ENCODE assay signal across 31 mouse cellular contexts in the genomic region with DNA sequence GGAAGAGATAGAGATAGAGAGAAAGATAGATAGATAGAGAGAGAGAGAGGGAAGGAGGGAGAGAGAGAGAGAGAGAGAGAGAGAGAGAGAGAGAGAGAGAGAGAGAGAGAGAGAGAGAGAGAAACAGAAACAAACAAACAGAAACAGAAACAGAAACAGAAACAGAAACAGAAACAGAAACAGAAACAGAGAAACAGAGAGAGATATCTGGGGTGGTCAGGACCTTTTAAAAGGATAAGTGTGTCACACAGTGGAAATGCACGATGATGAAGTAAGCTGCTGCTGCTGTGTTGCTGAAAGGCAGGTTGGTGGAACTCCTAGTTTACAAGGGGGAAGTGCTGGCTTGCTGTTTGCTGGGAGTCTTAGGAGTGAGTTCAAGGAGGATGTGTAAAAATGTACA.
"Had no signal": no experiment of that assay in that cellular context is flagged by ENCODE, and none has a peak within 500 bp of the region (broad histone marks: within the 10 kb centered on the region; RNA-seq: fewer than 3 reads in every experiment).

No protein-coding gene starts in this region.

- H3K36me3 ChIP-seq: limb, embryonic 10.5 days; limb, embryonic 12.5 days; limb, embryonic 13.5 days; limb, embryonic 15.5 days; liver, embryonic 12.5 days; liver, embryonic 13.5 days; liver, embryonic 15.5 days; lung, embryonic 15.5 days; midbrain, embryonic 10.5 days; midbrain, embryonic 12.5 days; midbrain, embryonic 13.5 days; neural tube, embryonic 12.5 days; neural tube, embryonic 13.5 days had no signal

- H3K4me3 ChIP-seq: left cerebral cortex, adult 2 months; limb, embryonic 10.5 days; limb, embryonic 12.5 days; limb, embryonic 13.5 days; limb, embryonic 15.5 days; liver, embryonic 12.5 days; liver, embryonic 13.5 days; liver, embryonic 15.5 days; lung, embryonic 15.5 days; midbrain, embryonic 10.5 days; midbrain, embryonic 12.5 days; midbrain, embryonic 13.5 days; myocyte; neural tube, embryonic 12.5 days; neural tube, embryonic 13.5 days had no signal

- H3K9ac ChIP-seq: limb, embryonic 12.5 days; limb, embryonic 13.5 days; limb, embryonic 15.5 days; liver, embryonic 12.5 days; liver, embryonic 13.5 days; liver, embryonic 14.5 days; liver, embryonic 15.5 days; liver, postnatal 0 days; lung, embryonic 14.5 days; lung, embryonic 15.5 days; midbrain, embryonic 12.5 days; midbrain, embryonic 13.5 days; neural tube, embryonic 12.5 days; neural tube, embryonic 13.5 days had no signal

- H3K27ac ChIP-seq: left cerebral cortex, adult 2 months; limb, embryonic 10.5 days; limb, embryonic 12.5 days; limb, embryonic 13.5 days; limb, embryonic 15.5 days; liver, embryonic 12.5 days; liver, embryonic 13.5 days; liver, embryonic 14.5 days; liver, embryonic 15.5 days; lung, embryonic 15.5 days; macrophage; midbrain, embryonic 10.5 days; midbrain, embryonic 12.5 days; midbrain, embryonic 13.5 days; neural tube, embryonic 12.5 days; neural tube, embryonic 13.5 days had no signal

- ATAC-seq: liver, embryonic 12.5 days; liver, postnatal 0 days; lung, postnatal 0 days; midbrain, embryonic 13.5 days; midbrain, embryonic 16.5 days had no signal

- H3K4me1 ChIP-seq: limb, embryonic 10.5 days; limb, embryonic 12.5 days; limb, embryonic 13.5 days; limb, embryonic 15.5 days; liver, embryonic 12.5 days; liver, embryonic 13.5 days; liver, embryonic 15.5 days; lung, embryonic 15.5 days; midbrain, embryonic 10.5 days; midbrain, embryonic 12.5 days; midbrain, embryonic 13.5 days; neural tube, embryonic 12.5 days; neural tube, embryonic 13.5 days had no signal

- H3K27me3 ChIP-seq: limb, embryonic 12.5 days; limb, embryonic 13.5 days; limb, embryonic 15.5 days; liver, embryonic 12.5 days; liver, embryonic 13.5 days; liver, embryonic 15.5 days; lung, embryonic 15.5 days; midbrain, embryonic 12.5 days; midbrain, embryonic 13.5 days; neural tube, embryonic 12.5 days; neural tube, embryonic 13.5 days had no signal

- DNase-seq: left cerebral cortex, postnatal 4 days; liver; liver, embryonic 13.5 days; liver, postnatal 0 days; lung, adult 18-20 months; lung, adult 2 months; lung, embryonic 14.5 days; lung, postnatal 10 days; lung, postnatal 14 days; lung, postnatal 36 days; lung, postnatal 4 days; midbrain, embryonic 14.5 days had no signal

- H3K4me2 ChIP-seq: limb, embryonic 12.5 days; limb, embryonic 13.5 days; limb, embryonic 15.5 days; liver, embryonic 11.5 days; liver, embryonic 12.5 days; liver, embryonic 13.5 days; liver, embryonic 15.5 days; lung, embryonic 14.5 days; lung, embryonic 15.5 days; midbrain, embryonic 12.5 days; midbrain, embryonic 13.5 days; neural tube, embryonic 12.5 days; neural tube, embryonic 13.5 days had no signal

- H3K9me3 ChIP-seq: limb, embryonic 10.5 days; limb, embryonic 12.5 days; limb, embryonic 13.5 days; limb, embryonic 15.5 days; liver, embryonic 13.5 days; liver, embryonic 15.5 days; lung, embryonic 15.5 days; midbrain, embryonic 10.5 days; midbrain, embryonic 12.5 days; midbrain, embryonic 13.5 days; neural tube, embryonic 12.5 days; neural tube, embryonic 13.5 days had no signal
